Mouse (Mus musculus) adrenal gland, adult 2 months (tissue): ENCODE measurements around the gene Cdkn2c. TPM values are rescaled to one million over a fixed set of nuclear protein-coding genes. Genes with fewer than 3 reads are reported as not detected.
"Not testable (repeated sequence)": the region's sequence is repeated elsewhere in the genome, so short reads cannot be mapped to it uniquely, and the experiment has no call there.

Source experiments
- DNase-seq: peaks from one replicate; pipeline ENCODE4 v3.0.0; 2021
- long read RNA-seq: library from polyadenylated mRNA; stranded (forward); transcript quantifications from one replicate; pipeline ENCODE4 v2.0.0, GENCODE M21; 2021
- polyA plus RNA-seq: library from polyadenylated mRNA; depleted of rRNA; stranded (reverse); fragments of >200 nt; gene quantifications from 2 replicates; pipeline ENCODE4 v1.2.3, GENCODE M21; 2012; rRNA removed
- total RNA-seq, 2 experiments: library from RNA; stranded (reverse); gene quantifications; 2 replicates each; pipeline ENCODE4 v1.2.3; 2021

The Cdkn2c gene
- total RNA-seq (100 to 1,000 TPM in 1 of 2 experiments, 10 to 100 TPM in 1; 43.6 to 115 TPM), polyA plus RNA-seq (17.4 and 17.6 TPM in 2 replicates)
- long read RNA-seq, transcript Cdkn2c-201 (2 exons, 1,106 nt), result major isoform, 70 of 95 reads
- long read RNA-seq, transcript Cdkn2c-202 (3 exons, 2,471 nt), result minor isoform, 22 of 95 reads
- long read RNA-seq, partial matches to known transcripts, result 3 of 95 reads
- long read RNA-seq, other reads (novel, unspliced or antisense), result 0 of 95 reads

GRCm38 (mm10) chr4:109666461-109667269, at the start of gene Cdkn2c:
TSS of gene Cdkn2c (minus strand) at chr4:109667189.
- DNase-seq, result peak; percentile 97

GRCm38 (mm10) chr4:109705349-109705748, 38.4 kb upstream of the Cdkn2c start:
- DNase-seq, result peak; percentile 29

GRCm38 (mm10) chr4:109703568-109703967, 36.6 kb upstream of the Cdkn2c start:
- no peak for DNase-seq

GRCm38 (mm10) chr4:109700727-109701126, 33.7 kb upstream of the Cdkn2c start:
- not testable (repeated sequence) for DNase-seq

- DNase-seq, result no peak
Measured at GRCm38 (mm10) chr4:109692674-109693073, 25.7 kb upstream of the Cdkn2c start.

GRCm38 (mm10) chr4:109683561-109683960, 16.6 kb upstream of the Cdkn2c start:
- DNase-seq, result no peak

GRCm38 (mm10) chr4:109677221-109677620, 10.2 kb upstream of the Cdkn2c start:
- no peak for DNase-seq

GRCm38 (mm10) chr4:109676218-109677215, 9.5 kb upstream of the Cdkn2c start, which contains the start of gene Faf1:
TSS of gene Faf1 (plus strand) at chr4:109676588.
- peak; percentile 100 for DNase-seq

- DNase-seq, result no peak
Measured at GRCm38 (mm10) chr4:109674097-109674496, 7.1 kb upstream of the Cdkn2c start.

GRCm38 (mm10) chr4:109671941-109672340, 5.0 kb upstream of the Cdkn2c start:
- DNase-seq, result no peak

GRCm38 (mm10) chr4:109670213-109670612, 3.2 kb upstream of the Cdkn2c start:
- no peak for DNase-seq

GRCm38 (mm10) chr4:109667518-109667917, 529 bp upstream of the Cdkn2c start:
- no peak for DNase-seq

- peak; percentile 81 for DNase-seq
Measured at GRCm38 (mm10) chr4:109665982-109666460, 968 bp downstream of the Cdkn2c start.

- DNase-seq, result peak; percentile 89
Measured at GRCm38 (mm10) chr4:109665101-109665981, 1.6 kb downstream of the Cdkn2c start.

- no peak for DNase-seq
Measured at GRCm38 (mm10) chr4:109664091-109664490, 2.9 kb downstream of the Cdkn2c start.

- peak; percentile 36 for DNase-seq
Measured at GRCm38 (mm10) chr4:109662271-109662670, 4.7 kb downstream of the Cdkn2c start.

GRCm38 (mm10) chr4:109661183-109661582, 5.8 kb downstream of the Cdkn2c start:
- peak; percentile 66 for DNase-seq

GRCm38 (mm10) chr4:109660568-109660967, 6.4 kb downstream of the Cdkn2c start:
- DNase-seq, result no peak

GRCm38 (mm10) chr4:109659571-109659970, 7.4 kb downstream of the Cdkn2c start:
- DNase-seq, result no peak

GRCm38 (mm10) chr4:109658826-109659225, 8.2 kb downstream of the Cdkn2c start:
- DNase-seq, result peak; percentile 36
